Mouse (Mus musculus) midbrain, embryonic 11.5 days (tissue): ENCODE measurements at regions not wholly inside any gene's neighbourhood (a gene's known extent, or its start where the extent isn't known, plus 50 kb on each side); places are given as distances from the start of the nearest gene placed in this dataset.
A peak's percentile ranks its signal among the peaks of the same experiment; 100 is the strongest.

Experiments
- ATAC-seq: fragments of 200-750 bp; cut with Nextera tagmentation; 2 replicates; pipeline ENCODE4 v1.8.0; 2017; ENCODE audit warnings: moderate TSS enrichment, moderate library complexity; ENCODE audit not compliant: low FRiP score
- DNase-seq: peaks from one replicate; pipeline ENCODE4 v3.0.0; 2015; ENCODE audit warnings: low spot score; ENCODE audit errors: missing footprints
- H3K27ac ChIP-seq: fragments of 300-500 bp; sonication (generic); 2 replicates; pipeline ENCODE4 v1.5.1; 2014; ENCODE audit warnings: low read depth, low read length
- H3K27me3 ChIP-seq: fragments of 300-500 bp; sonication (generic); 2 replicates; pipeline ENCODE4 v1.6.1; 2014; ENCODE audit warnings: mild to moderate bottlenecking, low read length, moderate library complexity, mixed read lengths; ENCODE audit not compliant: control insufficient read depth, insufficient read depth
- H3K36me3 ChIP-seq: fragments of 300-500 bp; sonication (generic); 2 replicates; pipeline ENCODE4 v1.6.1; 2014; ENCODE audit warnings: mild to moderate bottlenecking, low read length, moderate library complexity, mixed read lengths; ENCODE audit not compliant: control insufficient read depth, insufficient read depth
- H3K4me1 ChIP-seq: fragments of 300-500 bp; sonication (generic); 2 replicates; pipeline ENCODE4 v1.6.1; 2014; ENCODE audit warnings: low read length; ENCODE audit not compliant: control insufficient read depth, insufficient read depth
- H3K4me2 ChIP-seq: fragments of 300-500 bp; sonication (generic); 2 replicates; pipeline ENCODE4 v1.6.1; 2014; ENCODE audit warnings: mild to moderate bottlenecking, moderate library complexity
- H3K4me3 ChIP-seq: fragments of 300-500 bp; sonication (generic); 2 replicates; pipeline ENCODE4 v1.5.1; 2014; ENCODE audit warnings: low read depth, low read length
- H3K9ac ChIP-seq: fragments of 300-500 bp; sonication (generic); 2 replicates; pipeline ENCODE4 v1.6.1; 2014; ENCODE audit warnings: low read length
- H3K9me3 ChIP-seq: fragments of 300-500 bp; sonication (generic); 2 replicates; pipeline ENCODE4 v1.6.1; 2016; ENCODE audit warnings: low read length; ENCODE audit not compliant: control insufficient read depth
- WGBS: fragments of 180-500 bp; shearing (Covaris S2); extraction: QIAGEN DNeasy Blood & Tissue Kit; methylation state at CpG from one replicate; pipeline ENCODE4 v1.1.7; 2014; 5-methylcytosine and 5-hydroxymethylcytosine counted together

GRCm38 (mm10) chr15:60649252-60649651 is 204.3 kb downstream of the Fam84b start:
- no peaks in the 10 kb centered on the region for H3K27me3 ChIP-seq
- DNase-seq (no peak), ATAC-seq (no peak)
- no peak overlapping the region for H3K27ac ChIP-seq
- no peak overlapping the region for H3K9ac ChIP-seq
- H3K9me3 ChIP-seq: no peaks in the 10 kb centered on the region
- H3K4me2 ChIP-seq: no peak overlapping the region
- H3K4me3 ChIP-seq: no peak overlapping the region
- no peaks in the 10 kb centered on the region for H3K4me1 ChIP-seq
- 92% methylated on average over 2 of the region's 2 CpGs for WGBS
- H3K36me3 ChIP-seq: no peaks in the 10 kb centered on the region

- Histone ChIP-seq H3K9me3 (no peaks in the 10 kb centered on the region), H3K4me3 (no peak overlapping the region), H3K4me2 (no peak overlapping the region), H3K4me1 (no peaks in the 10 kb centered on the region), H3K27me3 (no peaks in the 10 kb centered on the region), H3K9ac (no peak overlapping the region), H3K27ac (no peak overlapping the region), H3K36me3 (no peaks in the 10 kb centered on the region)
- no peak for DNase-seq
- ATAC-seq: no peak
- 93% methylated on average over 1 of the region's 1 CpGs for WGBS
Observed at GRCm38 (mm10) chr15:60641770-60642169, 211.8 kb downstream of the Fam84b start.

GRCm38 (mm10) chr15:60633457-60633850 is 220.1 kb downstream of the Fam84b start:
- Histone ChIP-seq H3K27ac (no peak overlapping the region), H3K9me3 (no peaks in the 10 kb centered on the region), H3K9ac (no peak overlapping the region), H3K4me1 (no peaks in the 10 kb centered on the region; the same call in 1 of the 2 replicates), H3K4me3 (no peak overlapping the region), H3K27me3 (no peaks in the 10 kb centered on the region), H3K4me2 (no peak overlapping the region), H3K36me3 (no peaks in the 10 kb centered on the region)
- 52% methylated on average over 3 of the region's 3 CpGs for WGBS
- DNase-seq: peak; percentile 77
- peak; percentile 33; the same call in 1 of the 2 replicates for ATAC-seq

GRCm38 (mm10) chr15:60632789-60633456 is 220.7 kb downstream of the Fam84b start:
- no peak overlapping the region for H3K4me2 ChIP-seq
- H3K9ac ChIP-seq: no peak overlapping the region
- no peak overlapping the region for H3K27ac ChIP-seq
- H3K27me3 ChIP-seq: no peaks in the 10 kb centered on the region
- H3K9me3 ChIP-seq: no peaks in the 10 kb centered on the region
- DNase-seq: peak; percentile 75
- ATAC-seq: peak; percentile 50; the same call in 1 of the 2 replicates
- H3K4me3 ChIP-seq: no peak overlapping the region
- WGBS: 42% methylated on average over 4 of the region's 4 CpGs
- no peaks in the 10 kb centered on the region for H3K36me3 ChIP-seq
- H3K4me1 ChIP-seq: no peaks in the 10 kb centered on the region; the same call in 1 of the 2 replicates

GRCm38 (mm10) chr15:60630756-60631402 is 222.7 kb downstream of the Fam84b start:
- no peak overlapping the region for H3K27ac ChIP-seq
- no peak overlapping the region for H3K4me2 ChIP-seq
- 84% methylated on average over 7 of the region's 7 CpGs for WGBS
- ATAC-seq: no peak
- no peaks in the 10 kb centered on the region; the same call in 1 of the 2 replicates for H3K4me1 ChIP-seq
- H3K4me3 ChIP-seq: no peak overlapping the region
- no peak for DNase-seq
- no peaks in the 10 kb centered on the region for H3K36me3 ChIP-seq
- H3K9ac ChIP-seq: no peak overlapping the region
- no peaks in the 10 kb centered on the region for H3K27me3 ChIP-seq
- H3K9me3 ChIP-seq: no peaks in the 10 kb centered on the region

GRCm38 (mm10) chr15:60618801-60619200 is 234.8 kb downstream of the Fam84b start:
- H3K4me1 ChIP-seq: no peaks in the 10 kb centered on the region
- H3K9me3 ChIP-seq: no peaks in the 10 kb centered on the region
- H3K36me3 ChIP-seq: no peaks in the 10 kb centered on the region
- no peak overlapping the region for H3K4me2 ChIP-seq
- WGBS: 85% methylated on average over 2 of the region's 2 CpGs
- no peak overlapping the region for H3K27ac ChIP-seq
- ATAC-seq (no peak), DNase-seq (no peak)
- no peaks in the 10 kb centered on the region for H3K27me3 ChIP-seq
- H3K9ac ChIP-seq: no peak overlapping the region
- no peak overlapping the region for H3K4me3 ChIP-seq

GRCm38 (mm10) chr15:60617371-60617770 is 236.2 kb downstream of the Fam84b start:
- H3K27ac ChIP-seq: no peak overlapping the region
- H3K4me3 ChIP-seq: no peak overlapping the region
- WGBS: 71% methylated on average over 2 of the region's 2 CpGs
- H3K4me1 ChIP-seq: no peaks in the 10 kb centered on the region
- H3K36me3 ChIP-seq: no peaks in the 10 kb centered on the region
- no peaks in the 10 kb centered on the region for H3K9me3 ChIP-seq
- H3K4me2 ChIP-seq: no peak overlapping the region
- ATAC-seq (no peak), DNase-seq (no peak)
- no peak overlapping the region for H3K9ac ChIP-seq
- no peaks in the 10 kb centered on the region for H3K27me3 ChIP-seq

GRCm38 (mm10) chr15:60601885-60602284 is 251.7 kb downstream of the Fam84b start:
- H3K4me2 ChIP-seq: no peak overlapping the region
- no peak for ATAC-seq
- H3K9ac ChIP-seq: no peak overlapping the region
- no peaks in the 10 kb centered on the region for H3K27me3 ChIP-seq
- no peaks in the 10 kb centered on the region for H3K9me3 ChIP-seq
- no peak overlapping the region for H3K4me3 ChIP-seq
- no peaks in the 10 kb centered on the region for H3K36me3 ChIP-seq
- DNase-seq: no peak
- no peaks in the 10 kb centered on the region for H3K4me1 ChIP-seq
- H3K27ac ChIP-seq: no peak overlapping the region

- no peak overlapping the region for H3K4me3 ChIP-seq
- H3K27me3 ChIP-seq: no peaks in the 10 kb centered on the region
- DNase-seq (no peak), ATAC-seq (no peak)
- no peak overlapping the region for H3K9ac ChIP-seq
- 76% methylated on average over 5 of the region's 5 CpGs for WGBS
- no peak overlapping the region for H3K4me2 ChIP-seq
- no peaks in the 10 kb centered on the region for H3K4me1 ChIP-seq
- no peaks in the 10 kb centered on the region for H3K36me3 ChIP-seq
- H3K27ac ChIP-seq: no peak overlapping the region
- H3K9me3 ChIP-seq: no peaks in the 10 kb centered on the region
Observed at GRCm38 (mm10) chr15:60577084-60577483, 276.5 kb downstream of the Fam84b start.
